Mouse (Mus musculus): ENCODE measurements around the gene Gata5. TPM values are rescaled to one million over a fixed set of nuclear protein-coding genes. Genes with fewer than 3 reads are reported as not detected.

Gata5 gene
- polyA plus RNA-seq, 2 experiments: 0.22 to 0.27 TPM

DNA sequence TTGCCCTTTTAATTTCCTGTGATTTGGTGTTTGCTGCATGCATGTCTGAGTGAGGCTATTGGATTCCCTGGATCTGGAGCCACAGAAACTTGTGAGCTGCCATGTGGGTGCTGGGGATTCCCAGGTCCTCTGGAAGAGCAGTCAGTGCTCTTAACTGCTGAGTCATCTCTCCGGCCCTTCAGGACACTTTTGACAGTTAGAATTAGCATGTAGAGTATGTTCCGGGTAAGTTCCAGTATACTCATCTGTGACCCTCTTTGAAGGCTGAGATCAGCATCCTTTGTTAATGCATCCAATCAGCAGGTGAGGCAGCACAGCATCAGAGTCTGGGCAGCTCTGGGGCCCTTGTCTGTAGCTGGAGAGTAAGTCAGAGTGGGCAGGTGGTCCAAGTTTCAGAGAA lies 34.2 kb downstream of the Gata5 start:
- no peak for ATAC-seq (ENCODE audit: insufficient read depth)

GRCm38 (mm10) chr2:180292906-180293305 lies 41.6 kb downstream of the Gata5 start:
- Histone ChIP-seq H3K4me3 (ENCODE audit: insufficient read depth in 1 of 2, low read depth in 2 of 2, low read length in 2 of 2) (no peak overlapping the region), H3K9ac (replicated peaks) (no peak overlapping the region), H3K36me3 (replicated peaks; ENCODE audit: control insufficient read depth, insufficient read depth, low read depth) (no peaks in the 10 kb centered on the region), H3K4me1 (replicated peaks; ENCODE audit: control insufficient read depth in 2 of 2, insufficient read depth in 2 of 2, low read length in 1 of 2) (peaks cover 0 to 2% of the 10 kb centered on the region in 2 experiments; a peak in 1 of 4 replicates), H3K27ac (no peak overlapping the region), H3K4me2 (ENCODE audit: low read depth) (no peak overlapping the region), H3K9me3 (ENCODE audit: control insufficient read depth, low read length) (no peaks in the 10 kb centered on the region), H3K27me3 (ENCODE audit: control insufficient read depth, insufficient read depth, low read length) (no peaks in the 10 kb centered on the region)
- WGBS (ENCODE audit: insufficient replicate concordance): 69% methylated on average over 8 of the region's 8 CpGs
- no peak for TF ChIP-seq CTCF (IDR thresholded peaks at IDR 0.05; ENCODE audit: low read depth)
- no peak for TF ChIP-seq EP300 (IDR thresholded peaks at IDR 0.05; ENCODE audit: low read depth)
- ATAC-seq (ENCODE audit: insufficient read depth): no peak
- DNase-seq (ENCODE audit: low read depth in 3 of 3, low spot score in 3 of 3): no peak

More for the DNA sequence above, 34.2 kb downstream of the Gata5 start:
- DNase-seq (ENCODE audit: low read depth in 3 of 3, low spot score in 3 of 3): no peak
- WGBS (ENCODE audit: insufficient replicate concordance): 21% methylated on average over 2 of the region's 2 CpGs
- Histone ChIP-seq H3K9ac (replicated peaks) (no peak overlapping the region), H3K27ac (no peak overlapping the region), H3K36me3 (replicated peaks; ENCODE audit: control insufficient read depth, insufficient read depth, low read depth) (no peaks in the 10 kb centered on the region), H3K4me1 (replicated peaks; ENCODE audit: control insufficient read depth in 2 of 2, insufficient read depth in 2 of 2, low read length in 1 of 2) (peaks cover 0 to 2% of the 10 kb centered on the region in 2 experiments; a peak in 2 of 4 replicates), H3K27me3 (ENCODE audit: control insufficient read depth, insufficient read depth, low read length) (no peaks in the 10 kb centered on the region), H3K9me3 (ENCODE audit: control insufficient read depth, low read length) (no peaks in the 10 kb centered on the region), H3K4me2 (ENCODE audit: low read depth) (no peak overlapping the region), H3K4me3 (ENCODE audit: insufficient read depth in 1 of 2, low read depth in 2 of 2, low read length in 2 of 2) (no peak overlapping the region)
- no peak for TF ChIP-seq EP300 (IDR thresholded peaks at IDR 0.05; ENCODE audit: low read depth)
- no peak for TF ChIP-seq CTCF (IDR thresholded peaks at IDR 0.05; ENCODE audit: low read depth)

GRCm38 (mm10) chr2:180292026-180292425 lies 42.5 kb downstream of the Gata5 start:
- no peak for ATAC-seq (ENCODE audit: insufficient read depth)
- 39% methylated on average over 4 of the region's 4 CpGs for WGBS (ENCODE audit: insufficient replicate concordance)
- peaks cover 0 to 2% of the 10 kb centered on the region in 2 experiments; a peak in 1 of 4 replicates for H3K4me1 ChIP-seq (replicated peaks; ENCODE audit: control insufficient read depth in 2 of 2, insufficient read depth in 2 of 2, low read length in 1 of 2)
- TF ChIP-seq CTCF (IDR thresholded peaks at IDR 0.05; ENCODE audit: low read depth): no peak
- no peaks in the 10 kb centered on the region for H3K9me3 ChIP-seq (ENCODE audit: control insufficient read depth, low read length)
- no peak for DNase-seq (ENCODE audit: low read depth in 3 of 3, low spot score in 3 of 3)
- no peak overlapping the region for H3K9ac ChIP-seq (replicated peaks)
- H3K4me2 ChIP-seq (ENCODE audit: low read depth): no peak overlapping the region
- no peaks in the 10 kb centered on the region for H3K27me3 ChIP-seq (ENCODE audit: control insufficient read depth, insufficient read depth, low read length)
- no peaks in the 10 kb centered on the region for H3K36me3 ChIP-seq (replicated peaks; ENCODE audit: control insufficient read depth, insufficient read depth, low read depth)
- no peak overlapping the region for H3K4me3 ChIP-seq (ENCODE audit: insufficient read depth in 1 of 2, low read depth in 2 of 2, low read length in 2 of 2)
- H3K27ac ChIP-seq: no peak overlapping the region

GRCm38 (mm10) chr2:180291566-180291965 lies 42.9 kb downstream of the Gata5 start:
- H3K4me1 ChIP-seq (replicated peaks; ENCODE audit: control insufficient read depth in 2 of 2, insufficient read depth in 2 of 2, low read length in 1 of 2): peaks cover 0 to 2% of the 10 kb centered on the region in 2 experiments; a peak in 1 of 4 replicates
- no peak overlapping the region for H3K9ac ChIP-seq (replicated peaks)
- 42% methylated on average over 5 of the region's 5 CpGs for WGBS (ENCODE audit: insufficient replicate concordance)
- no peaks in the 10 kb centered on the region for H3K36me3 ChIP-seq (replicated peaks; ENCODE audit: control insufficient read depth, insufficient read depth, low read depth)
- H3K27me3 ChIP-seq (ENCODE audit: control insufficient read depth, insufficient read depth, low read length): no peaks in the 10 kb centered on the region
- DNase-seq (ENCODE audit: low read depth in 3 of 3, low spot score in 3 of 3) (no peak), ATAC-seq (ENCODE audit: insufficient read depth) (no peak)
- TF ChIP-seq CTCF (IDR thresholded peaks at IDR 0.05; ENCODE audit: low read depth) (no peak), EP300 (IDR thresholded peaks at IDR 0.05; ENCODE audit: low read depth) (no peak)
- no peak overlapping the region for H3K4me2 ChIP-seq (ENCODE audit: low read depth)
- H3K4me3 ChIP-seq (ENCODE audit: insufficient read depth in 1 of 2, low read depth in 2 of 2, low read length in 2 of 2): no peak overlapping the region
- no peaks in the 10 kb centered on the region for H3K9me3 ChIP-seq (ENCODE audit: control insufficient read depth, low read length)
- no peak overlapping the region for H3K27ac ChIP-seq

DNA sequence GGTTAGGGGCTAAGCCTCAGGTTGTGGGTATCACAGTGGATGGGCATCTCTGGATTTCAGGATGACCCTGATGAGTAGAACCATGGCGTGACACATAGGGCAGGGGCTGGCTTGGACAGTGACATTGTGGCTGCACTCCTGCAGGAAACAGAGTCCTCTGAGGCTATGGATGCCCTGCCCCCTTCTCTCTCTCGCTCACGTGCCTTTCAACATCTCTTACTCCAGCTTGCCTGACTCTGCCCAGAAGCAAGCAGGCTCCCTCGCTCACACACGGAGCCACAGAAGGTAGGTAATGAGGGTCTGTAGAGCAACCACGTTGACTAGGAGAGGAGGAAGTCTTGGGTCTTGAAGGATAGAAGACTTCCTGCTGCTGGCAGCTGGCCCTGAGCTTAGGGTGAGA lies 44.0 kb downstream of the Gata5 start:
- DNase-seq (ENCODE audit: low read depth in 3 of 3, low spot score in 3 of 3) (no peak), ATAC-seq (ENCODE audit: insufficient read depth) (no peak)
- H3K27me3 ChIP-seq (ENCODE audit: control insufficient read depth, insufficient read depth, low read length): no peaks in the 10 kb centered on the region
- H3K27ac ChIP-seq: no peak overlapping the region
- WGBS (ENCODE audit: insufficient replicate concordance): 29% methylated on average over 6 of the region's 6 CpGs
- no peak overlapping the region for H3K9ac ChIP-seq (replicated peaks)
- peaks cover 0 to 2% of the 10 kb centered on the region in 2 experiments; a peak in 1 of 4 replicates for H3K4me1 ChIP-seq (replicated peaks; ENCODE audit: control insufficient read depth in 2 of 2, insufficient read depth in 2 of 2, low read length in 1 of 2)
- H3K9me3 ChIP-seq (ENCODE audit: control insufficient read depth, low read length): no peaks in the 10 kb centered on the region
- H3K36me3 ChIP-seq (replicated peaks; ENCODE audit: control insufficient read depth, insufficient read depth, low read depth): no peaks in the 10 kb centered on the region
- H3K4me3 ChIP-seq (ENCODE audit: insufficient read depth in 1 of 2, low read depth in 2 of 2, low read length in 2 of 2): no peak overlapping the region
- no peak overlapping the region for H3K4me2 ChIP-seq (ENCODE audit: low read depth)
- no peak for TF ChIP-seq EP300 (IDR thresholded peaks at IDR 0.05; ENCODE audit: low read depth)
